Mouse (Mus musculus) adrenal gland (tissue): ENCODE results near the gene Caml.
"Not testable (repeated sequence)": the region's sequence is repeated elsewhere in the genome, so short reads cannot be mapped to it uniquely, and the experiment has no call there.

ENCODE experiments used
- intact Hi-C: fragments of 180-260 bp; cut with DNase I; formaldehyde crosslinking; loops from one replicate; pipeline ENCODE4 v1.15.1; 2025
- long read RNA-seq, 2 experiments: library from polyadenylated mRNA; unstranded; transcript quantifications; one replicate each; pipeline ENCODE4 v2.0.0; 2020; ENCODE audit warnings: borderline replicate concordance in 1 of 2; ENCODE audit not compliant: insufficient replicate concordance in 1 of 2

Gene Caml
- long read RNA-seq, experiment 1, transcript Caml-201 (4 exons, 1,382 nt) = major isoform, 38 of 40 reads
- long read RNA-seq, experiment 1, partial matches to known transcripts = 0 of 40 reads
- long read RNA-seq, experiment 1, other reads (novel, unspliced or antisense) = 1 of 40 reads
- long read RNA-seq, experiment 2, transcript Caml-201 (4 exons, 1,382 nt) = major isoform, 34 of 37 reads
- long read RNA-seq, experiment 2, partial matches to known transcripts = 0 of 37 reads
- long read RNA-seq, experiment 2, other reads (novel, unspliced or antisense) = 3 of 37 reads

GRCm38 (mm10) chr13:55622649-55623541 lies at the start of gene Caml:
Caml (plus strand) TSS chr13:55623005.
- intact Hi-C loops = no loop called here

GRCm38 (mm10) chr13:55573432-55573831 lies 49.4 kb upstream of the Caml start, which contains the start of gene Tmed9:
Tmed9 (plus strand) TSS chr13:55573732.
- intact Hi-C loops = no loop called here

- intact Hi-C loops = no loop called here
Measured at GRCm38 (mm10) chr13:55574321-55574720, 48.5 kb upstream of the Caml start.

- intact Hi-C loops = no loop called here
Measured at GRCm38 (mm10) chr13:55575932-55576331, 46.9 kb upstream of the Caml start.

- intact Hi-C loops = not testable (repeated sequence)
Measured at GRCm38 (mm10) chr13:55576872-55577271, 45.9 kb upstream of the Caml start.

GRCm38 (mm10) chr13:55578086-55578485 lies 44.7 kb upstream of the Caml start:
- intact Hi-C loops = no loop called here

GRCm38 (mm10) chr13:55591961-55592490 lies 30.8 kb upstream of the Caml start:
- intact Hi-C loops = no loop called here

- intact Hi-C loops = no loop called here
Measured at GRCm38 (mm10) chr13:55592512-55593253, 30.1 kb upstream of the Caml start.

GRCm38 (mm10) chr13:55593254-55593747 lies 29.5 kb upstream of the Caml start:
- intact Hi-C loops = no loop called here

GRCm38 (mm10) chr13:55595375-55595774 lies 27.4 kb upstream of the Caml start:
- intact Hi-C loops = no loop called here

GRCm38 (mm10) chr13:55596802-55597201 lies 26.0 kb upstream of the Caml start:
- intact Hi-C loops = no loop called here

GRCm38 (mm10) chr13:55599566-55600540 lies 23.0 kb upstream of the Caml start, which contains the start of gene B4galt7:
B4galt7 (plus strand) TSS chr13:55599896.
- intact Hi-C loops = loop anchor here (2.0 to 10.0 kb wide), 2 partner anchors 41 to 125 kb away; partner anchors contain the start of gene Pcbd2

GRCm38 (mm10) chr13:55600657-55601056 lies 22.1 kb upstream of the Caml start:
- intact Hi-C loops = loop anchor here (2.0 to 10.0 kb wide), 2 partner anchors 40 to 124 kb away; partner anchors contain the start of gene Pcbd2

- intact Hi-C loops = loop anchor here (2.0 to 10.0 kb wide), 2 partner anchors 39 to 123 kb away; partner anchors contain the start of gene Pcbd2
Measured at GRCm38 (mm10) chr13:55601611-55602010, 21.2 kb upstream of the Caml start.

GRCm38 (mm10) chr13:55604606-55605005 lies 18.2 kb upstream of the Caml start:
- intact Hi-C loops = loop anchor here (10.0 kb wide), 1 partner anchor 120 kb away; the partner anchor contains the start of gene Pcbd2

- intact Hi-C loops = loop anchor here (10.0 kb wide), 1 partner anchor 118 kb away; the partner anchor contains the start of gene Pcbd2
Measured at GRCm38 (mm10) chr13:55606899-55607623, 15.7 kb upstream of the Caml start.

GRCm38 (mm10) chr13:55607624-55608006 lies 15.2 kb upstream of the Caml start:
- intact Hi-C loops = loop anchor here (10.0 kb wide), 1 partner anchor 117 kb away; the partner anchor contains the start of gene Pcbd2

GRCm38 (mm10) chr13:55611996-55612395 lies 10.8 kb upstream of the Caml start:
- intact Hi-C loops = no loop called here

- intact Hi-C loops = no loop called here
Measured at GRCm38 (mm10) chr13:55613471-55613870, 9.3 kb upstream of the Caml start.
